Mouse (Mus musculus) frontal cortex, postnatal 36 days (tissue): ENCODE data around the gene Fcmr.
A peak's percentile ranks its signal among the peaks of the same experiment; 100 is the strongest.

Experiments used
- DNase-seq, 2 experiments: peaks; one replicate each; pipeline ENCODE4 v3.0.0; 2022; ENCODE audit warnings: low spot score in 2 of 2

Fcmr gene

GRCm38 (mm10) chr1:130865541-130866221 lies at the start of gene Fcmr:
Gene Fcmr (plus strand): TSS chr1:130865669.
- no peak for DNase-seq

- no peak for DNase-seq
Measured at GRCm38 (mm10) chr1:130819737-130820136, 45.7 kb upstream of the Fcmr start.

GRCm38 (mm10) chr1:130820316-130821148 lies 44.9 kb upstream of the Fcmr start:
- DNase-seq, result no peak

GRCm38 (mm10) chr1:130821149-130821471 lies 44.4 kb upstream of the Fcmr start:
- DNase-seq, result no peak

GRCm38 (mm10) chr1:130821911-130822625 lies 43.4 kb upstream of the Fcmr start:
- DNase-seq, result no peak

- no peak for DNase-seq
Measured at GRCm38 (mm10) chr1:130826448-130826847, 39.0 kb upstream of the Fcmr start, which contains the start of gene Pigr. Gene Pigr (plus strand): TSS chr1:130826684.

- DNase-seq, result no peak
Measured at GRCm38 (mm10) chr1:130828656-130829055, 36.8 kb upstream of the Fcmr start.

- DNase-seq, result no peak
Measured at GRCm38 (mm10) chr1:130829906-130830830, 35.3 kb upstream of the Fcmr start.

GRCm38 (mm10) chr1:130832230-130833149 lies 33.0 kb upstream of the Fcmr start:
- DNase-seq, result no peak

GRCm38 (mm10) chr1:130835161-130835936 lies 30.1 kb upstream of the Fcmr start:
- peak in 1 of 2 experiments; percentile 10 for DNase-seq

- peak in 1 of 2 experiments; percentile 11 for DNase-seq
Measured at GRCm38 (mm10) chr1:130838288-130838687, 27.2 kb upstream of the Fcmr start.

GRCm38 (mm10) chr1:130840599-130841379 lies 24.7 kb upstream of the Fcmr start:
- no peak for DNase-seq

GRCm38 (mm10) chr1:130841621-130842020 lies 23.8 kb upstream of the Fcmr start:
- no peak for DNase-seq

- DNase-seq, result no peak
Measured at GRCm38 (mm10) chr1:130844516-130844915, 21.0 kb upstream of the Fcmr start.

GRCm38 (mm10) chr1:130849530-130850214 lies 15.8 kb upstream of the Fcmr start:
- DNase-seq, result peak; percentile 21 to 47

GRCm38 (mm10) chr1:130850405-130850804 lies 15.1 kb upstream of the Fcmr start:
- DNase-seq, result peak in 1 of 2 experiments; percentile 8

GRCm38 (mm10) chr1:130854819-130855218 lies 10.7 kb upstream of the Fcmr start:
- DNase-seq, result no peak

GRCm38 (mm10) chr1:130855723-130856122 lies 9.7 kb upstream of the Fcmr start:
- DNase-seq, result no peak
